ENCODE assay signal across 8 mouse cellular contexts in genomic region chr5:52634017-52634416, GRCm38 (mm10). TPM values are rescaled to one million over a fixed set of nuclear protein-coding genes. Genes with fewer than 3 reads are reported as not detected.
DNase-seq lines count a peak whose midpoint lies in the region; ATAC-seq lines count a peak whose summit lies in the region.

No protein-coding gene starts in this region.

- DNase-seq in ovary, postnatal 14 days (ENCODE audit: low spot score): peak; percentile 59
- DNase-seq in ovary, adult 18-20 months (ENCODE audit: low spot score): no peak
- DNase-seq in adrenal gland, postnatal 14 days: peak; percentile 80
- DNase-seq in induced T-regulatory cell, adult 2 months (ENCODE audit: low read depth): peak; percentile 80
- peak; percentile 73 for DNase-seq in lung, postnatal 14 days
- DNase-seq in retina, postnatal 1 day: peak; percentile 64

- no peak overlapping the region for H3K4me2 ChIP-seq in forebrain, embryonic 15.5 days (replicated peaks)

- H3K27me3 ChIP-seq in forebrain, embryonic 15.5 days: no peaks in the 10 kb centered on the region

- peak; percentile 74 for ATAC-seq in forebrain, embryonic 15.5 days (replicated peaks)
- ATAC-seq in monocyte, adult 5-6 weeks (replicated peaks; ENCODE audit: insufficient number of reproducible peaks, low FRiP score, low TSS enrichment, poor library complexity, severe bottlenecking): no peak

- no peaks in the 10 kb centered on the region for H3K4me1 ChIP-seq in forebrain, embryonic 15.5 days

- no peaks in the 10 kb centered on the region for H3K9me3 ChIP-seq in forebrain, embryonic 15.5 days

- no peaks in the 10 kb centered on the region for H3K36me3 ChIP-seq in forebrain, embryonic 15.5 days

- WGBS in forebrain, embryonic 15.5 days: 17% methylated on average over 8 of the region's 8 CpGs

- H3K4me3 ChIP-seq in forebrain, embryonic 15.5 days: no peak overlapping the region

- no peak overlapping the region for H3K9ac ChIP-seq in forebrain, embryonic 15.5 days (replicated peaks)

- no peak overlapping the region for H3K27ac ChIP-seq in forebrain, embryonic 15.5 days (replicated peaks)

RNA-seq across cellular contexts. Expression of gene Sepsecs, which starts 35.5 kb away (rescaled TPM):
- total RNA-seq in adrenal gland, postnatal 14 days (2021): 16.6 and 19.2 TPM in 2 replicates
- 8.0 and 8.2 TPM in 2 replicates for polyA plus RNA-seq in forebrain, embryonic 15.5 days (2015; fragmentation: Nextera tagmentation; extraction: Ambion mirVana)
- total RNA-seq in monocyte, adult 5-6 weeks (2017): 8.8 to 16.1 TPM (median 10.9 TPM) in 3 replicates
